Mouse (Mus musculus) cerebellum, adult 2 months (tissue): ENCODE results near the gene Dera. TPM values are rescaled to one million over a fixed set of nuclear protein-coding genes. Genes with fewer than 3 reads are reported as not detected.

Experiments used
- DNase-seq, 2 experiments: peaks; one replicate each; pipeline ENCODE4 v3.0.0; 2021
- H3K27ac ChIP-seq: fragments of 200-500 bp; 2 replicates; pipeline ENCODE4 v1.5.1; 2012; ENCODE audit warnings: low read length, control low read depth, inconsistent platforms; ENCODE audit not compliant: insufficient read depth
- H3K27me3 ChIP-seq: fragments of 200-500 bp; 2 replicates; pipeline ENCODE4 v1.6.1; 2012; ENCODE audit warnings: inconsistent platforms, mild to moderate bottlenecking, low read length, moderate library complexity; ENCODE audit not compliant: control insufficient read depth, insufficient read depth
- H3K4me1 ChIP-seq: fragments of 200-500 bp; 2 replicates; pipeline ENCODE4 v1.6.1; 2011; ENCODE audit warnings: low read length; ENCODE audit not compliant: control insufficient read depth, insufficient read depth
- H3K4me3 ChIP-seq: fragments of 200-500 bp; replicated peaks from 2 replicates; pipeline ENCODE3; 2011; ENCODE audit warnings: mild to moderate bottlenecking, low read depth, low read length, control low read depth; ENCODE audit not compliant: insufficient read depth
- CTCF ChIP-seq: fragments of 200-500 bp; IDR thresholded peaks from 2 replicates; pipeline ENCODE4 v1.5.1; 2011; ENCODE audit warnings: low read depth, mild to moderate bottlenecking, control low read depth, low read length, moderate library complexity, borderline replicate concordance; ENCODE audit not compliant: insufficient read depth
- POLR2A ChIP-seq: fragments of 200-500 bp; IDR thresholded peaks from 2 replicates; pipeline ENCODE4 v1.6.1; 2011; ENCODE audit warnings: low read length, control low read depth, borderline replicate concordance; ENCODE audit not compliant: insufficient read depth
- WGBS: fragments of 180-500 bp; shearing (Covaris S2); methylation state at CpG from one replicate; pipeline ENCODE4 v1.1.7; 2018; 5-methylcytosine and 5-hydroxymethylcytosine counted together
- polyA plus RNA-seq: library from polyadenylated mRNA; depleted of rRNA; stranded (reverse); fragments of >200 nt; gene quantifications from 2 replicates; pipeline ENCODE4 v1.2.3, GENCODE M21; 2012

The Dera gene
- polyA plus RNA-seq, 1 experiment, result 3.6 TPM

DNA sequence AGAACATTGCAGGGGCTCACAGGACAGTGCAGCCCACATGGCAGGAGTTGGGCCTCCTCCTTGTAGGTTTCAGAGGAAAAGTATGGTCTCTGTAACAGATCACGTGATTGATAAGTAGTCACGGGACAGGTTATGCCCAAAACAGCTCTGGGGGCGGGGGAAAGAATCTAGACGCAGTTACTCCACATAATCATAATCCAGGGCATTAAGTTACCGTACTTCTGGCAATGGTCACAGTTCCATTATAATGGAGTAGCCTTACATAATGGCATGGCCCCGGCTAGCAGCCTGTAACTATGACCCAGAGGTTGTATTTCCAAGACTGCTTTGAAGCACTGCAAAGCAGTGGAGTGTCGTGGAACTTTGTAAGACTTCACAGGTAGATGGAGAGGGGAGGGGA is 49.8 kb downstream of the Dera start:
- WGBS, result 92% methylated on average over 7 of the region's 7 CpGs
- no peak overlapping the region for H3K4me3 ChIP-seq
- no peak for TF ChIP-seq POLR2A
- no peak for TF ChIP-seq CTCF
- no peak overlapping the region for H3K27ac ChIP-seq
- no peak for DNase-seq
- H3K27me3 ChIP-seq, result no peaks in the 10 kb centered on the region
- no peaks in the 10 kb centered on the region for H3K4me1 ChIP-seq

DNA sequence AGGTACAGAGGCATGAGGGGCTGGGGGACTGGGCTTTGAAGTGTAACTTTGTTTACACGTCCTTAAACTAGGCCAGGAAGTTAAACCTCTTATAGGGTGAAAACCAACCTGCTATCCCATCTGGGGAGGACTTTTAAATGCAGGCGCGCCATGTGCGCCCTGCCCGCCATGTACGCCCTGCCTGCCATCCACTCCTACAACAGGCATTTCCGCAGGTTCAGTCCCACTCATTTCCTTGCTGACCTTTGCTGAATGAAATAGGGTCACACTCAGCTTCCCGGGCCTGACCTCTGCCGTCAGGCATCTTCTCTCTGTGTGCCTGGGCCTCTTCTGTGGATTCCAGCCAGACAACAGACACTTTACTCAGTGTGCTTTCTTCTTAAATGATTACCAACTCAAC is 50.3 kb downstream of the Dera start:
- H3K27ac ChIP-seq, result no peak overlapping the region
- WGBS, result 77% methylated on average over 9 of the region's 9 CpGs
- no peak overlapping the region for H3K4me3 ChIP-seq
- H3K27me3 ChIP-seq, result no peaks in the 10 kb centered on the region
- H3K4me1 ChIP-seq, result no peaks in the 10 kb centered on the region
- DNase-seq, result no peak
- no peak for TF ChIP-seq CTCF
- no peak for TF ChIP-seq POLR2A

DNA sequence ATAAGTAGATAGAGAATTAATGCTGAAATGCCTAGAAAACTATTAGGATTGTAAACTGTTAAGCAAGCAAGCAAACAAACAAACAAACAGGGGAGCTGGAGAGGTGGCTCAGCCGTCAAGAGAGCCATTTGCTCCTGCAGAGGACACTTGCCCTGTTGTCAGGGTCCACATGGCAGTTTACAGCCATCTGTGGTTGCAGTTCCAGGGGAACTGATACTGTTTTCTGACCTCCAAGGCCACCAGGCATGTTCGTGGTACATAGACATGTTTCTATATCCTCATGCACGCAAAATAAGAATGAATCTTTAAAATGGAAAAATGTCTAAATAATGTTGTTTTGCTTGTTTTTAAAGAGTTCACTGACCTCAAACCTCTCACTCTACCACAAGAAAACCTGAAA is 52.0 kb downstream of the Dera start:
- no peak for TF ChIP-seq CTCF
- no peak for TF ChIP-seq POLR2A
- H3K4me3 ChIP-seq, result no peak overlapping the region
- H3K27ac ChIP-seq, result no peak overlapping the region
- WGBS, result 88% methylated on average over 3 of the region's 3 CpGs
- no peaks in the 10 kb centered on the region for H3K27me3 ChIP-seq
- no peaks in the 10 kb centered on the region for H3K4me1 ChIP-seq
- no peak for DNase-seq

- 94% methylated on average over 8 of the region's 8 CpGs for WGBS
- H3K27me3 ChIP-seq, result no peaks in the 10 kb centered on the region
- TF ChIP-seq CTCF, result no peak
- TF ChIP-seq POLR2A, result no peak
Measured at GRCm38 (mm10) chr6:137806806-137807205, 52.5 kb downstream of the Dera start.

DNA sequence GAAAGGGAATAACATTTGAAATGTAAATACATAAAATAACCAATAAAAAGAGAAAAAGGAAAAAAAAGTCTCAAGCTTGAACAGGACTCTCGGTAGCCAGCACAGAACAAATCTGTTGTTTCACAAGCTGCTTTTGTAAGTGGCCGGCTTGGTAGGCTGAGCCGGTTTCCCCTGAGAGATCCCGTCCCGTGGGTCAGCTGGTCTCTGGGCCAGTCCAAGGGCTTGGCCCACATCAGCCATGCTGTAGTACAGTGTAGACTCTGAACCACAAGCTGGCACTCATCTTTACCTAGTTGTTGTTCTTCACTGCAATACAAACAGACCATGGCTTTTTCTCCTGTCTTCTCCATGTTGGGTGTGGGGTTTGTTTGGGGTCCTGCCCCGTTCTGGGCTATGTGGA is 53.0 kb downstream of the Dera start:
- Histone ChIP-seq H3K4me1 (no peaks in the 10 kb centered on the region), H3K27me3 (no peaks in the 10 kb centered on the region), H3K4me3 (no peak overlapping the region), H3K27ac (no peak overlapping the region)
- DNase-seq, result no peak
- WGBS, result 86% methylated on average over 6 of the region's 6 CpGs
- TF ChIP-seq CTCF (no peak), POLR2A (no peak)

More at GRCm38 (mm10) chr6:137806806-137807205, 52.5 kb downstream of the Dera start:
- Histone ChIP-seq H3K27ac (no peak overlapping the region), H3K4me3 (no peak overlapping the region), H3K4me1 (no peaks in the 10 kb centered on the region)
- no peak for DNase-seq

DNA sequence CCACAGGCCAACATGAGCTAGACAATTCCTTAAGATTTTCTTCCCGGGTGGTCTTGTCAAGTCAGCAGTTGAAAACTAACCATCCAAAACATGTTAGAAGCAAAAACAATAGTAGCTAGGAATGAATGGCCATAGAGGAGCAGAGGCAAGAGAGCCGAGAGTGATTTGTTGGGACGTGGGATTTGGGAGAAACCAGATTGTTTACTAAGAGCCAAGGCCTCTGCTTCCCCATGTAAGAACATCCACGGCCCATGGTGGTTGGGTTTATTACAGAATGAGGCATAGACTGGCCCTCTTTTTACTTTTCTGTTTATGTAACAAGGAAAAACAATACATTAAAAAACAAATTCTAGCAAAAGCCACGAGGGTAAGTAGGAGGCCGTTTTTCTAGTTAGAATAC is 54.4 kb downstream of the Dera start:
- DNase-seq, result no peak
- H3K4me1 ChIP-seq, result no peaks in the 10 kb centered on the region
- H3K4me3 ChIP-seq, result no peak overlapping the region
- 66% methylated on average over 6 of the region's 6 CpGs for WGBS
- no peaks in the 10 kb centered on the region for H3K27me3 ChIP-seq
- TF ChIP-seq POLR2A (no peak), CTCF (no peak)
- H3K27ac ChIP-seq, result no peak overlapping the region

- 80% methylated on average over 5 of the region's 5 CpGs for WGBS
- Histone ChIP-seq H3K27me3 (no peaks in the 10 kb centered on the region), H3K27ac (no peak overlapping the region), H3K4me3 (no peak overlapping the region), H3K4me1 (no peaks in the 10 kb centered on the region)
- DNase-seq, result no peak
- TF ChIP-seq CTCF (no peak), POLR2A (no peak)
Measured at GRCm38 (mm10) chr6:137810136-137810535, 55.8 kb downstream of the Dera start.

GRCm38 (mm10) chr6:137814006-137814405 is 59.7 kb downstream of the Dera start:
- no peak for TF ChIP-seq POLR2A
- no peak for TF ChIP-seq CTCF
- no peak for DNase-seq
- Histone ChIP-seq H3K27me3 (no peaks in the 10 kb centered on the region), H3K4me1 (no peaks in the 10 kb centered on the region), H3K4me3 (no peak overlapping the region), H3K27ac (no peak overlapping the region)
- WGBS, result 76% methylated on average over 1 of the region's 1 CpGs
